Mouse (Mus musculus) ES-E14 (cell line): ENCODE data around the gene 4933402J07Rik.

Source experiments
- CHD2 ChIP-seq: IDR thresholded peaks from 2 replicates; pipeline ENCODE4 v1.6.1; 2014; ENCODE audit warnings: mild to moderate bottlenecking, low read depth, low read length, inconsistent platforms
- HCFC1 ChIP-seq: IDR thresholded peaks from 2 replicates; pipeline ENCODE4 v1.6.1; 2012; ENCODE audit warnings: low read length, inconsistent platforms, borderline replicate concordance; ENCODE audit not compliant: insufficient read depth
- MAFK ChIP-seq: IDR thresholded peaks from 2 replicates; pipeline ENCODE4 v1.6.1; 2014; ENCODE audit warnings: mild to moderate bottlenecking, low read depth, low read length, inconsistent platforms; ENCODE audit not compliant: insufficient read depth
- ZC3H11A ChIP-seq: IDR thresholded peaks from 2 replicates; pipeline ENCODE4 v1.6.1; 2012; ENCODE audit warnings: low read depth, mild to moderate bottlenecking, inconsistent platforms, low read length, borderline replicate concordance
- ZNF384 ChIP-seq: IDR thresholded peaks from 2 replicates; pipeline ENCODE4 v1.6.1; 2012; ENCODE audit warnings: low read depth, low read length, inconsistent platforms

DNA sequence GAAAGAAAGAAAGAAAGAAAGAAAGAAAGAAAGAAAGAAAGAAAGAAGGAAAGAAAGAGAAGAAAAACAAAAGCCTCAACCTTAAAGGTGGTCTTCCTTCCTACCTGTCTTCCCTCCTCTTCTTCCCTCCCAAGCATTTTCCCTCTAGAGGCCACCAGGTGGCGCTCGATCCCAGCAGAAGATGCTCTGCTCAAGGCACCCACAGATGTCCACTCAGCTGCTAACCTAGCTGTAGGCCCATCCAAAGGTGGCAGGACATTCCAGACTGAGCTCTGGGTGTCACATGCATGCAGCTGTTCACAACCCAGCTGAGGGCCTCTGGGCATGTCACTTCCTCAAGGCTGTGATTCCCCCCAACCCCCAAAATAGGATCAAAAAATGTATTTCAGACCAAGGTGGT lies 30.6 kb downstream of the 4933402J07Rik start:
- TF ChIP-seq MAFK = no peak
- no peak for TF ChIP-seq HCFC1
- no peak for TF ChIP-seq CHD2
- TF ChIP-seq ZNF384 = no peak
- TF ChIP-seq ZC3H11A = peak; percentile 87
